Mouse (Mus musculus) embryonic facial prominence, embryonic 13.5 days (tissue): ENCODE results near the gene Trpm8. TPM values are rescaled to one million over a fixed set of nuclear protein-coding genes. Genes with fewer than 3 reads are reported as not detected.

Experiments used
- ATAC-seq: fragments of 200-750 bp; cut with Nextera tagmentation; 2 replicates; pipeline ENCODE4 v1.8.0; 2017; ENCODE audit warnings: low read depth; ENCODE audit not compliant: insufficient number of reproducible peaks, insufficient read depth, low FRiP score, low TSS enrichment
- H3K27ac ChIP-seq: fragments of 300-500 bp; sonication (generic); 2 replicates; pipeline ENCODE4 v1.5.1; 2015; ENCODE audit warnings: moderate library complexity, mild to moderate bottlenecking, inconsistent platforms
- H3K27me3 ChIP-seq: fragments of 300-500 bp; sonication (generic); 2 replicates; pipeline ENCODE4 v1.6.1; 2015; ENCODE audit warnings: mild to moderate bottlenecking, inconsistent platforms
- H3K36me3 ChIP-seq: fragments of 300-500 bp; sonication (generic); 2 replicates; pipeline ENCODE4 v1.6.1; 2015; ENCODE audit warnings: mild to moderate bottlenecking, inconsistent platforms
- H3K4me1 ChIP-seq: fragments of 300-500 bp; sonication (generic); 2 replicates; pipeline ENCODE4 v1.6.1; 2015; ENCODE audit warnings: inconsistent platforms
- H3K4me2 ChIP-seq: fragments of 300-500 bp; sonication (generic); 2 replicates; pipeline ENCODE4 v1.6.1; 2015; ENCODE audit warnings: moderate library complexity, mild to moderate bottlenecking, inconsistent platforms
- H3K4me3 ChIP-seq: fragments of 300-500 bp; sonication (generic); 2 replicates; pipeline ENCODE4 v1.5.1; 2015; ENCODE audit warnings: mild to moderate bottlenecking, inconsistent platforms
- H3K9ac ChIP-seq: fragments of 300-500 bp; sonication (generic); 2 replicates; pipeline ENCODE4 v1.6.1; 2015; ENCODE audit warnings: mild to moderate bottlenecking, inconsistent platforms
- H3K9me3 ChIP-seq: fragments of 300-500 bp; sonication (generic); 2 replicates; pipeline ENCODE4 v1.6.1; 2016; ENCODE audit warnings: inconsistent platforms
- WGBS: fragments of 180-500 bp; shearing (Covaris S2); methylation state at CpG from one replicate; pipeline ENCODE4 v1.1.7; 2015; ENCODE audit warnings: mixed read lengths; 5-methylcytosine and 5-hydroxymethylcytosine counted together
- polyA plus RNA-seq: library from polyadenylated mRNA; unstranded; fragments of >200 nt; fragmentation: Nextera tagmentation; extraction: Ambion mirVana; gene quantifications from 2 replicates; pipeline ENCODE4 v1.2.1, GENCODE M21; 2015

The Trpm8 gene
- polyA plus RNA-seq, 1 experiment from 2014 or later, result not detected

DNA sequence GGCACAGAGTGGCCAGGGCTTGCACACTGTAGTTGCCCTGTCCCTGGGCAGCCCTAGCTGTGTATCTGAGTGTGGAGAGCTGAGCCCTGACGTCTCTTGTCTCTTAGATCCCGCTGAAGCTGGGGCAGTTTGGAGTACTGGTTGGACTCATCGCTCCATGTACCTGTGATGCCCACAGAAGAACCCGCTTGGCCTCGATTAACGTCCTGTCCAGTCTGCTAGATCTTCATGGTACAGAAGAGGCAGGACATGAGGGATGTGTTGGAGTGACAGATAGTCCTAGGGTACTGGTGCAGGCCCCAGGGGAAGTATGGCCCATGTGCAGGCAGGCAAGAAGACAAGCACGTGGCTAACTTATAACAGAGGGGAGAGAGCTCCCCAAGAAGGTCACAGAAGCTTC is 27.9 kb upstream of the Trpm8 start:
- Histone ChIP-seq H3K4me1 (no peaks in the 10 kb centered on the region), H3K27ac (no peak overlapping the region), H3K9me3 (peaks cover 88% of the 10 kb centered on the region), H3K27me3 (no peaks in the 10 kb centered on the region), H3K9ac (no peak overlapping the region), H3K36me3 (no peaks in the 10 kb centered on the region), H3K4me2 (no peak overlapping the region), H3K4me3 (no peak overlapping the region)
- ATAC-seq, result no peak
- 76% methylated on average over 7 of the region's 7 CpGs for WGBS

DNA sequence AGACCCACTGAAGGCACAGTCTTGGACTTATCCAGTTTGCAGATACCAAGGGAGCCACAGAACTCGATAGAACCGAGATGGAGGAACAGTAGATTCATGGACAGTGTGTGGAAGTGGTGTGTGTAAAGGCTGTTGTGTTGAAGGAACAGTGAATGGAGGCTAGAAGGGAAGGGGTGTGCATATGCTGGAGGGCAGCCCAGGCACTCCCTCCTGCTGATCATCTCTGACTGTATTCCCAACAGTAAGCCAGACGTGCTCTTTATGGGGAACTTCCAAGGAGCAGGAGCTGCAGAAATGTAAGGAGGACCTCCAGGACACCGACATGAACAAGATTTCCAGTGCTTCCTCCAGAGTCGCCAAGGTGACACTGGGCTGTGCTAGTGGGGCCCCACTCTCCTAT is 27.4 kb upstream of the Trpm8 start:
- 80% methylated on average over 5 of the region's 5 CpGs for WGBS
- no peak overlapping the region for H3K4me2 ChIP-seq
- no peak overlapping the region for H3K9ac ChIP-seq
- peaks cover 88% of the 10 kb centered on the region for H3K9me3 ChIP-seq
- H3K27ac ChIP-seq, result no peak overlapping the region
- H3K27me3 ChIP-seq, result no peaks in the 10 kb centered on the region
- H3K4me1 ChIP-seq, result no peaks in the 10 kb centered on the region
- 0 out of 2 replicates have a peak, but pooled peaks have one; percentile 0 for ATAC-seq
- H3K36me3 ChIP-seq, result no peaks in the 10 kb centered on the region
- no peak overlapping the region for H3K4me3 ChIP-seq

DNA sequence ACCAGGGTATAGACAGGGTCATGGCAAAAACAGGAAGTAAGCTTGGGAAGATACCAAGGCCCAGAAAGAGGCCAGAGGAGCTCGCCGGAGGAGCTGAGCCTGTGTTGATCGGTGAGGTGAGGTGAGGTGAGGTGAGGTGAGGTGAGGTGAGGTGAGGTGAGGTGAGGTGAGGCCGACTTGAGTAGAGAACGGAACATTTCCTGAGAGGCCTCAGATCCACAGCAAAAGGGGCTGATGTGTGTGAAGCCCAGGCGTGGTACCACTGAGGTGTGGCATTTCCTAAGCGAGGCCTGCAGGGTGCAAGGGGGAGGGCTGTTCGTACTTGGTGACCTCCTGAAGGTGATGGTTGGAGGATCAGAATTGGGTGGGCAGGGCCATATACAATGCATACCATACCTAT is 24.4 kb upstream of the Trpm8 start:
- ATAC-seq, result no peak
- WGBS, result 75% methylated on average over 8 of the region's 8 CpGs
- no peaks in the 10 kb centered on the region for H3K27me3 ChIP-seq

DNA sequence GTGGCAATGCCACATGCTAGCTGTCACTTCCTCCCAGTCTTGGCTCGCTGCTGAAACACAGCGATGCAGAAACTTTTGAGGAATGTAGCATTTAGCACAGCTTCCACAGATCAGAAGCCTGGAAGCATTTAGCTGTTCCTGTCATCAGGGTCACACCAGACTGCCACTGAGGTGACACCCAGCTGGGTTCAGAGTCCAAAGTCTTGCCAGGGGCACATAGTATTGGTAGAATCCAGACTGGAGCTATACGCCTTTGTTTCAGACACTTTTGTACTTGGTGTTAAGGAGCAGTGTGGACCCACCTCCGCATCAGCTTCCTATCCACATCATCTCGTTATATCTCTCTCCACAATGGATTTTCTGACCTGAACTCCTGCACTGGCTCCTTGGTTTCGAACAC is 23.9 kb upstream of the Trpm8 start:
- no peak overlapping the region for H3K27ac ChIP-seq
- no peaks in the 10 kb centered on the region for H3K27me3 ChIP-seq
- WGBS, result 68% methylated on average over 6 of the region's 6 CpGs
- H3K36me3 ChIP-seq, result no peaks in the 10 kb centered on the region
- no peaks in the 10 kb centered on the region for H3K4me1 ChIP-seq
- no peak overlapping the region for H3K4me3 ChIP-seq
- no peak overlapping the region for H3K9ac ChIP-seq
- no peak overlapping the region for H3K4me2 ChIP-seq
- no peak for ATAC-seq
- peaks cover 82% of the 10 kb centered on the region for H3K9me3 ChIP-seq

More for the DNA sequence above, 24.4 kb upstream of the Trpm8 start:
- H3K36me3 ChIP-seq, result no peaks in the 10 kb centered on the region
- H3K9ac ChIP-seq, result no peak overlapping the region
- H3K9me3 ChIP-seq, result peaks cover 84% of the 10 kb centered on the region
- no peak overlapping the region for H3K4me2 ChIP-seq
- no peaks in the 10 kb centered on the region for H3K4me1 ChIP-seq
- H3K4me3 ChIP-seq, result no peak overlapping the region
- H3K27ac ChIP-seq, result no peak overlapping the region

DNA sequence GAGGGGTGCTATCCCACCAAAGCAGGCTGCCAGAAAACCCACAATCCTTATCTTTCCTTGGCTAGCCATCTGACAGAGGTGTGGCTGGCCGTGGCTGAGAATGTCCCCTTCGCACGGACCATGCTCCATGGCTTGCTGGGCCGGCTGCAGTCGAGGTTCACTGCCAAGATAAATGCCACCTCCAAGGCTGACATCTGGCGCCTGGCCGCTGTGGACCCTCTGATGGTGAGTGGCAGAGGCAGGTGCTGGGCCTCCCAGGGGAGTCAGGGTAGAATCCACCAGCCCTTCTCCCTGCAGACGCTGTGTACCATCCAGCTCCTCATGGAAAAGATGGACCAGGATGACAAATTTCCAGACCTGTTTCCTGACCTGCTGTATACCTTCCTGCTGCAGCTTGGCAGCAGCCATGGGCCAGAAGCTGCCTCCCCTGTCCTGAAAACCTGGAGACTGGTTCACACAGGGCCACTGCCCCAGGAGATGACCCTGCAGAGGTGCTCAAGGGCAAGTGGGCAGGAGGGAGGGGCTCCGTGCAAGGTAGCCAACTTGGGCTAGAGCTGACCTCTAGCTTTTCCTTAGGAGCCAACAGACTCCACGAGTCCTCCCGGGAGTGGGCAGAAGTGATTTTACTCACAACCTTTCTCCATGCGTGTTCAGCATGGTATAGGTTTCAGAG is 22.5 kb upstream of the Trpm8 start:
- Histone ChIP-seq H3K4me1 (no peaks in the 10 kb centered on the region), H3K4me3 (no peak overlapping the region), H3K9me3 (peaks cover 68% of the 10 kb centered on the region), H3K27ac (no peak overlapping the region), H3K36me3 (peaks cover 7% of the 10 kb centered on the region), H3K4me2 (no peak overlapping the region), H3K9ac (no peak overlapping the region), H3K27me3 (no peaks in the 10 kb centered on the region)
- ATAC-seq, result 0 out of 2 replicates have a peak, but pooled peaks have one; percentile 0
- 86% methylated on average over 12 of the region's 12 CpGs for WGBS

DNA sequence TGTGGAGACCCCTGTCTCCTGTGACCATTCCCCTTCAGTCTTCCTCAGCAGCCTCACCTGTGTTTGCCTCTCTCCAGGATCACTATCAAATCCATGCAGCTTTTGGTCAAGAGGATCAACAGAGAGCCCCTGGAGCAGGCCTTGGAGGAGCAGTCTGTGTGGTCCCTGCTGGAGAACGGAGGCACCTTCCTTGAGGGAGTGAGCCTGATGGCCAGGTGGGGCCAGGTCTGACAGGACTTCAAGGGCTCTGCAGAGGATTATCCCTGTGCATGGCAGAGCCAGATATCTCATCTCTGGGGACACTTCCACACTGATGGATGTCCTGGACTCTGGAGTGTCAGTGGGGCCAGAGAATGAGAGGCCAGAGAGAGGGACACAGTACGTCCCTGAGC is 22.0 kb upstream of the Trpm8 start:
- H3K4me3 ChIP-seq, result no peak overlapping the region
- peaks cover 13% of the 10 kb centered on the region for H3K36me3 ChIP-seq
- no peak overlapping the region for H3K4me2 ChIP-seq
- H3K9ac ChIP-seq, result no peak overlapping the region
- peak; percentile 5; the same call in 1 of the 2 replicates for ATAC-seq
- WGBS, result 50% methylated on average over 2 of the region's 2 CpGs
- H3K27me3 ChIP-seq, result no peaks in the 10 kb centered on the region
- no peaks in the 10 kb centered on the region for H3K4me1 ChIP-seq
- H3K27ac ChIP-seq, result no peak overlapping the region
- H3K9me3 ChIP-seq, result peaks cover 63% of the 10 kb centered on the region

DNA sequence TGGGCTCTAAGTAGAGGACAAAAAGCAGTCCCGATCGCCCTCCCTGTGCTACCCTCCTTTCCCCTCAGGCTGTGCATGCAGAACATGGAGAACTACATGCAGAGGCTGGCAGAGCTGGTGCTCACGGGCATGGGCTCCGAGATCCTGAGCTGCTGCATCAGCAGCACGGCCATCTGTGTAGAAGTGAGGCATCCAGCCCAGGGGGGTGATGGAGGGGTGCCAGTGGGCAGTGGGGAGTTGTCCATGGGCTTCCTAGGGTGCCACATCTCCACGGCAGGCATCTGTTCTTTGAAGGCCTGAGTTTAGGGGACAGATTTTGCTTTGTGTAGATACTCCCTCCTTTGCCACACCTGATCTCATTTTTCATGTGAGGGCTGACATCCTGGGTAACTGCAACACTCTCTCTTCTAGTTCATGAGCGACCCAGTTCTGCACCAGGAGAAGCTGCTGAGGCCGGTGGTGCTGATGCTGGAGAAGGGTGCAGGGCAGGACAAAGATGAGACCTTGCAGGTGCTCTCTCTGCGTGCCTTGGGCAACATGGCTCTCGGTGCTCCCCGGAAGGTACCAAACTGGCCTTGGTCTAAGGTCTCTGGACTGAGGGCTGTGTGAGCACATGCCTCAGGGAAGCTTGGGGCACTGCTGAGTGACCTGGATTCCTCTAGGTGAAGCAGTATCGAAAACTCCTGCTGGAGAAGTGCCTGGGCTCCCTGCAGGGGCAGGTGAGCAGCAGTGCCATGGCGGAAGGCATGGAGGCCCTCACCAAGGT is 21.3 kb upstream of the Trpm8 start:
- H3K9ac ChIP-seq, result no peak overlapping the region
- H3K9me3 ChIP-seq, result peaks cover 56% of the 10 kb centered on the region
- H3K4me2 ChIP-seq, result no peak overlapping the region
- no peaks in the 10 kb centered on the region for H3K4me1 ChIP-seq
- H3K27me3 ChIP-seq, result no peaks in the 10 kb centered on the region
- ATAC-seq, result no peak
- WGBS, result 78% methylated on average over 13 of the region's 13 CpGs
- H3K4me3 ChIP-seq, result no peak overlapping the region
- H3K27ac ChIP-seq, result no peak overlapping the region
- peaks cover 20% of the 10 kb centered on the region for H3K36me3 ChIP-seq

DNA sequence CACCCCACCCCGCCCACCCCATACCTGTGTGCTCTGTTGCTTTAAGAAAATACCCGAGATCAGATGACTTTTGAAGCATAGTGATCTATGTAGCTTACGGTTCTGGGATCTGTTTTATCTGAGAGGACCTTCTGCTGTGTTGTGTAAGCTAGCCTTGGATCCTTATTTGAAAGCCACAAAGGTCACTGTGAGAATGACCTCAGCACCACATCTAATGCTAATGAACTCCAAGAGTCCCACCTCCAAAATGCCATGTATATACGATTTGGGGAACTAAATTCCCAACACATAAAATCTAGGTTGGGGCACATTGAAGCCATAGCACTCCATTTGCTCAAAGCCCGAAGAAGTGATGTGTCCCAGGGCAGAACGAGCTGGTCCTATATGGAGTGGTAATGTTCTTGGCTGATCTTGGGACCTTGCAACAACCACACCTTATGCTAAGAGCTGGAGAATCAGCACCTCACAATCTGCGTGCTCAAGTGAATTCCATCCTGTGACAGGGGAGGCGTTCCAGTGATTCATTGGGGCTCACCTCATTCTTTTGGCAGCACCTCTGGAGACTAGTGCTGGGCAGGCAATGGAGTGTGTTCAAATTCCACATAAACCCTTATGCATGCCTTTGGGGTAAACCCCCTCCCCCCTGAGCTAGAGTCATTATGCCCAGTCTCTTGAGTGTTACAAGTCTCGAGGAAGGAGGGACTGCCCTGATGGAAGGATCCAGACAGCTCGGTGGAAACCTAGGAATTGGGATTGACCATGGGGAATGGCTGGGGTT is 20.4 kb upstream of the Trpm8 start:
- Histone ChIP-seq H3K9me3 (peaks cover 50% of the 10 kb centered on the region), H3K4me1 (no peaks in the 10 kb centered on the region), H3K4me2 (no peak overlapping the region), H3K27me3 (no peaks in the 10 kb centered on the region), H3K4me3 (no peak overlapping the region), H3K36me3 (peaks cover 29% of the 10 kb centered on the region), H3K27ac (no peak overlapping the region), H3K9ac (no peak overlapping the region)
- ATAC-seq, result no peak
- 76% methylated on average over 10 of the region's 10 CpGs for WGBS

DNA sequence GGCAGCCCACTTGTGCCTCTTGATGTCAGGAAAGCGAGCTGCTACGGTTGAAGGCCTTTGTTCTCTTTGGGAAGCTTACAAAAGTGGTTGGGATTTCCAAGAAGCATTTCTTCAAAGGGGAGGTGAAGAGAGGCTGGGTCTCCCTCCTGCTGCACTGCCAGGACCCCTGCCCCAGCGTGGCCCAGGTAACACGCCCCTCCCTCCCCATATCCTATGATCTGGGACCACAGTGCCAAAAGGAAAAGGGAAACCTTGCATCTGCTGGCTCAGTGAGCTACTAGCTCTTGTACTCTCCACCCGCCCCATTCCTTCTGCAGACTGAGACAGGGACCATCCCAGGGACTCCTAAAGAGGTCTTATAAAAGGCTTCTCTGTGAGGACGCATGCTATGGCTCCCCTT is 19.8 kb upstream of the Trpm8 start:
- Histone ChIP-seq H3K9me3 (peaks cover 44% of the 10 kb centered on the region), H3K27ac (no peak overlapping the region), H3K4me2 (no peak overlapping the region), H3K9ac (no peak overlapping the region), H3K36me3 (peaks cover 35% of the 10 kb centered on the region), H3K27me3 (no peaks in the 10 kb centered on the region), H3K4me1 (no peaks in the 10 kb centered on the region), H3K4me3 (no peak overlapping the region)
- ATAC-seq, result no peak
- WGBS, result 84% methylated on average over 6 of the region's 6 CpGs

DNA sequence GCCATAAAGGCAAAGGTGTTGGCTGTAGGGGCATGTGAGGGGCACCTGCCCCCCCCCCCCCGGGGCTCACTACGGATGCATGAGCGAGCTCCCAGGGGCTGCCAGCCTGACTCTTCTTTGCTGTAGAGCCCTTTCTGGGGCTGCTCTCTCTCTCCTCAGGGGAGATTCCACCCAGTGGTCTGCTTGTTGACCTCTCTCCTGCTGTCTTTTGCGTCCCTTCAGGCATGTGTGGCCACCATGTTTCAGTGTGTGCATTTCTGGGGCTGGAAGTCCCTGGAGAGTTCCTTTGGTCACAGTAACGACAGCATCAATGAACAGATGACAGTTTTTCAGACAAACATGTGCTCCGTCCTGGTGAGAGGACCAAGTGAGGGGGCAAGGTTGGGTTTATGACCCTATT is 19.1 kb upstream of the Trpm8 start:
- no peak for ATAC-seq
- Histone ChIP-seq H3K9me3 (peaks cover 41% of the 10 kb centered on the region), H3K9ac (no peak overlapping the region), H3K36me3 (peaks cover 42% of the 10 kb centered on the region), H3K4me1 (no peaks in the 10 kb centered on the region), H3K27me3 (no peaks in the 10 kb centered on the region), H3K4me2 (no peak overlapping the region), H3K4me3 (no peak overlapping the region), H3K27ac (no peak overlapping the region)
- 72% methylated on average over 6 of the region's 6 CpGs for WGBS

DNA sequence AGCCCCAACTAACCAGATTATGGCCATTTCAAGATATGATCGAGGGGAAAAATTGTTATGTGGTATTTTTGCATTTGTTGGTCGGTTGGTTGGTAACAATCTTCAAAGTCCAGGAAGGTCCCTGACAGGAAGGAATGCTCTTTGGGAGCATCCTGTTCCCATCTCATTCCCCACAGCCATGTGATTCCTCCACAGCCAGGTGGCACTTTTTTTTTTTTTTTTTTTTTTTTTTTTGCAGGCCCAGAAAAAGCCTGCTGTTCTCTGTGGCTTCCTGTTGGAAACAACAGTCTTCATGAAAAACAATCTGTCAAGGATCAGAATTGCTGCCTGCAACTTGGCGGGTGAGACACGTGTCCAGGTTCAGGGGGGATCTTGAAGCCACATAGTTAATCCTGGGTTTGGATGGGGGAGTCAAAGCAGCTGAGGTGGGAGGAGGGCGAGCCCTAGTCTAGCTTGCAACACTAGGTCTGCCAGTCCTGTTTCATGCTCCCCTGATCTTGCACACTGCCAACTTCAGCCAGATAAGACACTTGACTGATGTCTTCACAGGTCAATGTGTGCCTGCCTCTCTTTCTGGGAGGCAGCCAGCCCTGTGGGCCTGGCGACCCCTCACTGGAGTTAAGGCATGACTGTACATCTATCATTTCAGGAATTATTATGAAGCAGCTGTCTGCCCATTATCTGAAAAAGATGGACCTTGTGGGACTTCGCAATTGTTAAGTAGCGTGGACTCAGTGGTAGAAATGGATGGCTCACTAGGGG is 18.4 kb upstream of the Trpm8 start:
- Histone ChIP-seq H3K9ac (no peak overlapping the region), H3K4me3 (no peak overlapping the region), H3K36me3 (peaks cover 49% of the 10 kb centered on the region), H3K27ac (no peak overlapping the region), H3K4me2 (no peak overlapping the region), H3K27me3 (no peaks in the 10 kb centered on the region), H3K9me3 (peaks cover 36% of the 10 kb centered on the region), H3K4me1 (no peaks in the 10 kb centered on the region)
- ATAC-seq, result no peak
- 74% methylated on average over 8 of the region's 8 CpGs for WGBS
